Mouse (Mus musculus): ENCODE measurements around the gene Fbxo21.

Gene Fbxo21

DNA sequence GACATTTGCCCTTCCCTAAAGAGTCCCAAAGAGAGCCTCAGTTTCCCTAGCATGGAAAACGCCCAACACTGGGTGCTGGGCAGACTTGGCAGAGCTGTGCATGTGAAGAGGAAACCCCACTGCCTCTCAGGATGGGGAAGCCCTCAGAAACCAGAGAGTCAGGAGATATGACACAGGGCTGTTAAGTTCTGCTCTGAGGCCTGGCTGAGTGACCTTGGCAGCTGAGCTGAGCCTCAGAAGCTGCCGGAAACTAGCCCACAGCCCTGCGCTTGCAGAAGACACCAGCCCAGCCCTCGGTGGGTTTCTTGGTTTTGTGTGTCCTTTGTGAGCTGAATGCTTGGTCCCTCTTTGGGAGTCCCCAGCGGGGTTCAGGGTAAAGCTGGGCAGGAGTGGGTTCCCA, 72.4 kb downstream of the Fbxo21 start:
- no peak for DNase-seq

DNA sequence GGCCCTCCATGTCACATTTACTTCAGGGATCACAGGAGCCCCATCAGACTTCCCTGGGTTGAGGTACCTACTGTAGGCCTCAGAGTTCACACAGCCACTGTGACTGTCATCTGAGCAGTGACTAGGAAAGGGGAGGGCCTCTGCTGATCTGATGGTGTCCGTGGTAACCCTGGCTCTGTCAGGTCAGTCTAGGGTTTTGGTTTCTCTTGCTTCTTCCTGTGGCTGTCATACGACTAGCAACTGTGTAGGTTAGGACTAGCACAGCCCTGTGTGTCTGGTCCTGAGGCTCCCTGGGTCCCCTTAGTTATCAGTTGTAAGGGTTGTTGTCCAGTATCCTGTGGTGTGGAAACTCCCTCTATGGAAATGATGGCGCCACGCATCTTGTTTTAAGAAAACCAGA, 74.2 kb downstream of the Fbxo21 start:
- no peak for DNase-seq

DNA sequence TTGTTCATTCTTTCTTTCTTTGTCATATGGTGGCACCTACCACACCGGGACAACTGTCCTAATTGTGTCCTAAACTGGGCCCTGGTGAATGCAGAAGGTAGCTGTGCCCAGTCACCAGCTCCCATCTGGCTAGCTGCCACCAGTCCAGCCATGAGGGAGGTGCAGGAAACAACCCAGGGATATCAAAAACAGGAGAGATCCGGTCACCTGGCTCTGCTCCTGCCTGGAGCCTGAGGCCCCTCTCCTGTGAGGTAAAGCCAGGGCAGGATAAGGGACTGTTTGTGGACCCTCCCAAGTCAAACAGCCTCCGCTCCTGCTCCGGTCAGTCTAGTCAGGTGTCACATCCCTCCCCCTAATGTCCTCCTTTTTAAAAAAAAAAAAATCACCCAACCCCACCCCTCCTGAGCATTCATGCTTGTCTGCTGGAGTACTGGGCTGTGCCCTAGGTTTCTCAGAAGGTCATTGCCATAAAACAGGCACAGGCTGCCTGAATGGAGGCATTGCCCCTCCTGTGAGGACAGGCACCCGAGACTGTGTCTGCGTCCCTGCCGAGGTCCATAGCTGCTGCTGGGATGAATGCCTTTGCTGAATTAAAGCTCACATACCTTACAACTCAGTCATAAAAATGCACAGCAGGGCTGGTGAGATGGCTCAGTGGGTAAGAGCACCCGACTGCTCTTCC, 75.6 kb downstream of the Fbxo21 start:
- DNase-seq: peak; percentile 86

DNA sequence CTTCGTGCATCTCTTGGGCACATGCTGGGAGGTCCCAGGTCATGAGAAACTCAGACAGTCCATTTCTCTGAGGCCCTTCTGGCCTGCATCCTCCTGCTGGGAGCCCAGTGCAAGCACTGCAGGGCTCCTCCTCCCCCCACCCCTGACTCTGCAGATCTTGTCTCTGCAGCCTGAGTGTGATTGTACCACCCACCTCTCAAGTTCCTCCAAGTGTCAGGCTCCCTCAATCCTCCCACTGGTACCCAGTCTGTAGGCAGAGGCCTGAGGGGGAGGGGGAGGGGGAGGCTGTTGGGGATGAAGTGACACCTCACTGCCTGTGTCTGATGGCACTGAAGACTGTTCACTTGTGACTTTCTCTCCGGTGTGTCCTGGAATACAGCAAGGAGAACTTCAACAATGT, 76.7 kb downstream of the Fbxo21 start:
- no peak for DNase-seq

DNA sequence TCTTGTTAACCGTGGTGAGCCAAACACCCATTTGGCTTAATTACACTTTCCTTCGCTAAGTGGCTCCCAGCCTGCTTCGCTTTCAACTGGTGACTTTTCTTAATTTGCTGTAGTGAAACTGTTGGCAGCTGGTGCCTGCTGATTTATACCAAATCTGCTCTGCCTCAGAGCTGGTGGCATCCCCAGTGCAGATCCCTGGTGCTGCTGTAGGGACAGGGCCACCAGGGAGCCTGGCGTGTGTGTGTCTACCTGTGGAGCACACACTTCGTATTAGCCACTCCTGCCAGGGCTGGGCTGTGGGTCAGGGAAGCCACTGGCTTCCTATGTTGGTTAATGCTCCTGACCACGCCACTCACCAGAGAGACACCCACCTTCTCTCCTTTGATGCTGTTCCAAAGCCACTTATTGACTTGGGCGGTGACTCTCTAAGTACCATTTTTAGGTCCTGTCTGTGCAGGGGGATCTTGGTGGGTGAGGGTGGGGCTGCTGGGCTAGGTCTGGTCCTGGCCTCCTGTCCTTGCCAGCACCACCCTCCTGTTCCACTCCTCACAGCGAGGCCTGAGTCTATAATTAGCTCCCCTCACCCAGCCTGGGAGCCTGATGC, 81.1 kb downstream of the Fbxo21 start:
- no peak for DNase-seq

DNA sequence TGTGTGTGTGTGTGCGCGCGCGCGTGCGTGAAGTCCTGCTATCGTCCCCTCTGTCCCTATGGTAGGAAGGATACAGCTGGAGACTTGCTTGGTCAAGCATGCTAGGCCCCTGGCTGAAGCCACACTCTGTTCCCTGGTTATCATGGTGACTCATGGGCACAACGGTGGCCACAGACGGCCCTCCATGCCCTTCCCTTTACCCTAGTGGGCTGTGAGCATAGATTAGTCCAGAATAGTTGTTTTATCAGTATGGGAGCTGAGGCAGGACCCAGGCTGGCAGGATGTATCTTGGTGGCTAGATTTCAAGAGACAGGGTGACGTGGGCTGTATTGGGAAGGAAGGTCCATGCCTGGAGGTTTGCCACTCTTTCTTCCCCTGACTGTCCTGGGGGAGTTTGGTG, 82.3 kb downstream of the Fbxo21 start:
- DNase-seq: no peak

DNA sequence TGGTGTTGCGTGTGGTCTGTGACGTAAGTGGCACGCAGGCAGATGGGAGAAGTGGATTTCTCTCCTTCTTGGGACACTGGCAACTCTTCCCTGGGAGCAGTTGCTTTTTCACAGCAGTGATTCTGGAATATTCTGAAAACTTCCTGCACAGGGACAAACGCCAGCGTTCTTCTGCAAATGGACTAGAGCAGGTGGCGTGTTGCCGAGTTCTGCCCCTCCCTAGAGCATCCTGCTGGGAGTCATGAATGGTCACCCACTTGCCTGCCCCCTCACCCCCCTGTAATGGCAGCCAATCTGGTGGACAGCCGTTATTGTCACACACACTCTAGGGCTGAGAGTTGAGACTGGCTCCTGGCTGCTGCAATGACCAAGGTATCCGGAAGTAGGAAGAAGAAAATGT, 83.1 kb downstream of the Fbxo21 start:
- no peak for DNase-seq

All from kidney, postnatal 14 days (tissue).